In genomic region chr2:154211121-154211520, GRCm38 (mm10) we compare ENCODE assay signal across 34 mouse cellular contexts. TPM values are rescaled to one million over a fixed set of nuclear protein-coding genes. Genes with fewer than 3 reads are reported as not detected.
A peak's percentile ranks its signal among the peaks of the same experiment; 100 is the strongest.
DNase-seq lines count a peak whose midpoint lies in the region; ATAC-seq lines count a peak whose summit lies in the region.
"Had no signal": no experiment of that assay in that cellular context is flagged by ENCODE, and none has a peak within 500 bp of the region (broad histone marks: within the 10 kb centered on the region; RNA-seq: fewer than 3 reads in every experiment).

No protein-coding gene starts in this region.

- no peaks in the 10 kb centered on the region for H3K9me3 ChIP-seq in hindbrain, embryonic 13.5 days
- H3K9me3 ChIP-seq in hindbrain, embryonic 10.5 days, result no peaks in the 10 kb centered on the region
- H3K9me3 ChIP-seq in neural tube, embryonic 14.5 days (ENCODE audit: control insufficient read depth, low read length), result no peaks in the 10 kb centered on the region
- H3K9me3 ChIP-seq in midbrain, embryonic 13.5 days, result no peaks in the 10 kb centered on the region
- no peaks in the 10 kb centered on the region for H3K9me3 ChIP-seq in neural tube, embryonic 15.5 days (replicated peaks)
- H3K9me3 ChIP-seq: embryonic facial prominence, embryonic 12.5 days; heart, embryonic 13.5 days; limb, embryonic 10.5 days; limb, embryonic 15.5 days; liver, embryonic 13.5 days; megakaryocyte, embryonic 14.5 days had no signal

- H3K4me3 ChIP-seq in hindbrain, embryonic 13.5 days, result no peak overlapping the region
- H3K4me3 ChIP-seq in hindbrain, embryonic 10.5 days, result no peak overlapping the region
- no peak overlapping the region for H3K4me3 ChIP-seq in neural tube, embryonic 14.5 days (ENCODE audit: low read depth, low read length)
- H3K4me3 ChIP-seq in midbrain, embryonic 13.5 days (replicated peaks), result no peak overlapping the region
- H3K4me3 ChIP-seq in neural tube, embryonic 15.5 days (replicated peaks), result no peak overlapping the region
- H3K4me3 ChIP-seq: embryonic facial prominence, embryonic 12.5 days; heart, embryonic 13.5 days; limb, embryonic 10.5 days; limb, embryonic 15.5 days; liver, embryonic 13.5 days; megakaryocyte, embryonic 14.5 days had no signal

- no peak overlapping the region for H3K27ac ChIP-seq in hindbrain, embryonic 13.5 days
- H3K27ac ChIP-seq in hindbrain, embryonic 10.5 days, result no peak overlapping the region
- no peak overlapping the region for H3K27ac ChIP-seq in neural tube, embryonic 14.5 days (ENCODE audit: low read depth, low read length)
- no peak overlapping the region for H3K27ac ChIP-seq in midbrain, embryonic 13.5 days
- no peak overlapping the region for H3K27ac ChIP-seq in neural tube, embryonic 15.5 days (replicated peaks)
- H3K27ac ChIP-seq: embryonic facial prominence, embryonic 12.5 days; heart, embryonic 13.5 days; limb, embryonic 10.5 days; limb, embryonic 15.5 days; liver, embryonic 13.5 days had no signal

- H3K9ac ChIP-seq in hindbrain, embryonic 13.5 days, result no peak overlapping the region
- H3K9ac ChIP-seq in neural tube, embryonic 14.5 days (replicated peaks; ENCODE audit: low read depth, low read length), result no peak overlapping the region
- H3K9ac ChIP-seq in midbrain, embryonic 13.5 days (replicated peaks), result no peak overlapping the region
- no peak overlapping the region for H3K9ac ChIP-seq in neural tube, embryonic 15.5 days (replicated peaks)
- H3K9ac ChIP-seq: embryonic facial prominence, embryonic 12.5 days; limb, embryonic 15.5 days; liver, embryonic 13.5 days had no signal

- no peaks in the 10 kb centered on the region for H3K36me3 ChIP-seq in hindbrain, embryonic 13.5 days
- H3K36me3 ChIP-seq in hindbrain, embryonic 10.5 days, result no peaks in the 10 kb centered on the region
- H3K36me3 ChIP-seq in neural tube, embryonic 14.5 days (ENCODE audit: control insufficient read depth, insufficient read depth, low read length), result no peaks in the 10 kb centered on the region
- H3K36me3 ChIP-seq in midbrain, embryonic 13.5 days, result no peaks in the 10 kb centered on the region
- H3K36me3 ChIP-seq in neural tube, embryonic 15.5 days, result no peaks in the 10 kb centered on the region
- H3K36me3 ChIP-seq: embryonic facial prominence, embryonic 12.5 days; heart, embryonic 13.5 days; limb, embryonic 10.5 days; limb, embryonic 15.5 days; liver, embryonic 13.5 days had no signal

- H3K4me1 ChIP-seq in hindbrain, embryonic 13.5 days (replicated peaks), result no peaks in the 10 kb centered on the region
- 0 out of 2 replicates have a peak, but pooled peaks cover 4% of the 10 kb centered on the region for H3K4me1 ChIP-seq in hindbrain, embryonic 10.5 days (replicated peaks)
- H3K4me1 ChIP-seq in neural tube, embryonic 14.5 days (ENCODE audit: control insufficient read depth, insufficient read depth, low read length), result no peaks in the 10 kb centered on the region
- H3K4me1 ChIP-seq in midbrain, embryonic 13.5 days (replicated peaks), result peaks cover 9% of the 10 kb centered on the region; the same call in 1 of the 2 replicates
- peaks cover 5% of the 10 kb centered on the region; the same call in 1 of the 2 replicates for H3K4me1 ChIP-seq in neural tube, embryonic 15.5 days
- H3K4me1 ChIP-seq: embryonic facial prominence, embryonic 12.5 days; limb, embryonic 15.5 days; liver, embryonic 13.5 days; megakaryocyte, embryonic 14.5 days had no signal

- peak; percentile 49; the same call in 1 of the 2 replicates for ATAC-seq in hindbrain, embryonic 13.5 days (ENCODE audit: low FRiP score)
- 0 out of 2 replicates have a peak, but pooled peaks have one; percentile 28 for ATAC-seq in neural tube, embryonic 14.5 days (ENCODE audit: low read depth)
- ATAC-seq in midbrain, embryonic 13.5 days, result peak; percentile 73
- ATAC-seq in neural tube, embryonic 15.5 days (ENCODE audit: low FRiP score), result peak; percentile 47; the same call in 1 of the 2 replicates
- ATAC-seq: inflammation-experienced regulatory T-cells, adult 6 months; lung, postnatal 0 days had no signal

- WGBS in hindbrain, embryonic 13.5 days, result 54% methylated on average over 1 of the region's 1 CpGs
- WGBS in hindbrain, embryonic 10.5 days, result 43% methylated on average over 1 of the region's 1 CpGs
- WGBS in neural tube, embryonic 14.5 days, result 36% methylated on average over 1 of the region's 1 CpGs
- 17% methylated on average over 1 of the region's 1 CpGs for WGBS in midbrain, embryonic 13.5 days
- 35% methylated on average over 1 of the region's 1 CpGs for WGBS in neural tube, embryonic 15.5 days

- H3K4me2 ChIP-seq in hindbrain, embryonic 13.5 days, result no peak overlapping the region
- H3K4me2 ChIP-seq in neural tube, embryonic 14.5 days (ENCODE audit: low read depth, low read length), result no peak overlapping the region
- H3K4me2 ChIP-seq in midbrain, embryonic 13.5 days (replicated peaks), result no peak overlapping the region
- no peak overlapping the region for H3K4me2 ChIP-seq in neural tube, embryonic 15.5 days
- H3K4me2 ChIP-seq: embryonic facial prominence, embryonic 12.5 days; heart, embryonic 13.5 days; limb, embryonic 15.5 days; liver, embryonic 13.5 days had no signal

- no peaks in the 10 kb centered on the region for H3K27me3 ChIP-seq in hindbrain, embryonic 13.5 days
- H3K27me3 ChIP-seq in hindbrain, embryonic 10.5 days (ENCODE audit: insufficient read depth, poor library complexity, severe bottlenecking), result no peaks in the 10 kb centered on the region
- H3K27me3 ChIP-seq in neural tube, embryonic 14.5 days (ENCODE audit: control insufficient read depth, insufficient read depth, low read length), result no peaks in the 10 kb centered on the region
- no peaks in the 10 kb centered on the region for H3K27me3 ChIP-seq in midbrain, embryonic 13.5 days
- no peaks in the 10 kb centered on the region for H3K27me3 ChIP-seq in neural tube, embryonic 15.5 days (replicated peaks)
- H3K27me3 ChIP-seq: embryonic facial prominence, embryonic 12.5 days; limb, embryonic 15.5 days; liver, embryonic 13.5 days had no signal

- no peak for DNase-seq in hindbrain, embryonic 10.5 days (ENCODE audit: low spot score)
- no peak for DNase-seq in neural tube, embryonic 10.5 days (ENCODE audit: extremely low spot score, low spot score)
- no peak for DNase-seq in gastrocnemius, postnatal 25 days
- DNase-seq in spleen, adult 18-20 months, result no peak
- DNase-seq: adrenal gland, postnatal 25 days; cerebellum, adult 11 months; cerebellum, adult 9-10 months; cerebellum, postnatal 36 days; heart, postnatal 10 days; kidney, adult 11 months; kidney, postnatal 14 days; liver, embryonic 13.5 days; lung, adult 18-20 months; lung, postnatal 4 days had no signal

RNA-seq across cellular contexts. Expression of gene Bpifb5, which starts 12.4 kb away (rescaled TPM):
- 0.26 and 0.39 TPM in 2 replicates for polyA plus RNA-seq in hindbrain, embryonic 13.5 days (2015; fragmentation: Nextera tagmentation; extraction: Ambion mirVana)
- 0.30 and 0.41 TPM in 2 replicates for polyA plus RNA-seq in hindbrain, embryonic 10.5 days (2016; fragmentation: Nextera tagmentation; extraction: Ambion mirVana)
- polyA plus RNA-seq in neural tube, embryonic 14.5 days (2014; fragmentation: Nextera tagmentation; extraction: Ambion mirVana), result 0.24 TPM in 1 of 2 replicates, not detected in the other
- 0.12 TPM in 1 of 2 replicates, not detected in the other for polyA plus RNA-seq in midbrain, embryonic 13.5 days (2015; fragmentation: Nextera tagmentation; extraction: Ambion mirVana)
- 0.27 and 0.32 TPM in 2 replicates for polyA plus RNA-seq in neural tube, embryonic 15.5 days (2015; fragmentation: Nextera tagmentation; extraction: Ambion mirVana)
- total RNA-seq in gastrocnemius, postnatal 25 days (2021), result not detected
- total RNA-seq: adrenal gland, adult 18-20 months; adrenal gland, postnatal 25 days; gastrocnemius, adult 8-10 months; heart, adult 8-10 months; heart, postnatal 10 days; layer of hippocampus, adult 18-20 months; layer of hippocampus, postnatal 14 days; monocyte, adult 5-6 weeks had no signal
- polyA plus RNA-seq: inflammation-experienced regulatory T-cells, adult 6 months; liver, embryonic 13.5 days had no signal

RNA-seq across cellular contexts. Expression of gene Bpifb1, which starts 20.5 kb away (rescaled TPM):
- 0.27 TPM in 1 of 2 replicates, not detected in the other for polyA plus RNA-seq in hindbrain, embryonic 13.5 days (2015; fragmentation: Nextera tagmentation; extraction: Ambion mirVana)
- not detected in 2 replicates for polyA plus RNA-seq in hindbrain, embryonic 10.5 days (2016; fragmentation: Nextera tagmentation; extraction: Ambion mirVana)
- not detected in 2 replicates for polyA plus RNA-seq in neural tube, embryonic 14.5 days (2014; fragmentation: Nextera tagmentation; extraction: Ambion mirVana)
- 0.27 and 0.28 TPM in 2 replicates for polyA plus RNA-seq in midbrain, embryonic 13.5 days (2015; fragmentation: Nextera tagmentation; extraction: Ambion mirVana)
- polyA plus RNA-seq in neural tube, embryonic 15.5 days (2015; fragmentation: Nextera tagmentation; extraction: Ambion mirVana), result 0.24 TPM in 1 of 2 replicates, not detected in the other
- total RNA-seq in gastrocnemius, postnatal 25 days (2021), result not detected
- total RNA-seq: adrenal gland, adult 18-20 months; adrenal gland, postnatal 25 days; gastrocnemius, adult 8-10 months; hematopoietic stem cell, adult 5-6 weeks; monocyte, adult 5-6 weeks had no signal
- polyA plus RNA-seq: embryonic facial prominence, embryonic 12.5 days; gonadal fat pad, adult 2 months; inflammation-experienced regulatory T-cells, adult 6 months; kidney, embryonic 14.5 days; limb, embryonic 10.5 days had no signal

RNA-seq across cellular contexts. Expression of gene Bpifb9a, which starts 46.5 kb away (rescaled TPM):
- polyA plus RNA-seq in hindbrain, embryonic 13.5 days (2015; fragmentation: Nextera tagmentation; extraction: Ambion mirVana), result not detected in 2 replicates
- not detected in 2 replicates for polyA plus RNA-seq in hindbrain, embryonic 10.5 days (2016; fragmentation: Nextera tagmentation; extraction: Ambion mirVana)
- polyA plus RNA-seq in neural tube, embryonic 14.5 days (2014; fragmentation: Nextera tagmentation; extraction: Ambion mirVana), result not detected in 2 replicates
- polyA plus RNA-seq in midbrain, embryonic 13.5 days (2015; fragmentation: Nextera tagmentation; extraction: Ambion mirVana), result not detected in 2 replicates
- not detected in 2 replicates for polyA plus RNA-seq in neural tube, embryonic 15.5 days (2015; fragmentation: Nextera tagmentation; extraction: Ambion mirVana)
- not detected for total RNA-seq in gastrocnemius, postnatal 25 days (2021)
- total RNA-seq: adrenal gland, adult 18-20 months; adrenal gland, postnatal 25 days; heart, adult 8-10 months; heart, postnatal 10 days; hematopoietic stem cell, adult 5-6 weeks; layer of hippocampus, adult 18-20 months; layer of hippocampus, postnatal 14 days; monocyte, adult 5-6 weeks had no signal
- polyA plus RNA-seq: embryonic facial prominence, embryonic 12.5 days; gonadal fat pad, adult 2 months; heart, embryonic 13.5 days; inflammation-experienced regulatory T-cells, adult 6 months; kidney, embryonic 14.5 days; limb, embryonic 10.5 days; limb, embryonic 15.5 days; liver, embryonic 13.5 days; lung, postnatal 0 days had no signal

RNA-seq across cellular contexts. Expression of gene Bpifa5, which starts 48.7 kb away (rescaled TPM):
- polyA plus RNA-seq in hindbrain, embryonic 13.5 days (2015; fragmentation: Nextera tagmentation; extraction: Ambion mirVana), result not detected in 2 replicates
- not detected in 2 replicates for polyA plus RNA-seq in hindbrain, embryonic 10.5 days (2016; fragmentation: Nextera tagmentation; extraction: Ambion mirVana)
- not detected in 2 replicates for polyA plus RNA-seq in neural tube, embryonic 14.5 days (2014; fragmentation: Nextera tagmentation; extraction: Ambion mirVana)
- polyA plus RNA-seq in midbrain, embryonic 13.5 days (2015; fragmentation: Nextera tagmentation; extraction: Ambion mirVana), result not detected in 2 replicates
- polyA plus RNA-seq in neural tube, embryonic 15.5 days (2015; fragmentation: Nextera tagmentation; extraction: Ambion mirVana), result not detected in 2 replicates
- total RNA-seq in gastrocnemius, postnatal 25 days (2021), result not detected
- total RNA-seq: adrenal gland, adult 18-20 months; adrenal gland, postnatal 25 days; gastrocnemius, adult 8-10 months; heart, adult 8-10 months; heart, postnatal 10 days; hematopoietic stem cell, adult 5-6 weeks; layer of hippocampus, adult 18-20 months; layer of hippocampus, postnatal 14 days; monocyte, adult 5-6 weeks had no signal
- polyA plus RNA-seq: embryonic facial prominence, embryonic 12.5 days; gonadal fat pad, adult 2 months; heart, embryonic 13.5 days; inflammation-experienced regulatory T-cells, adult 6 months; kidney, embryonic 14.5 days; limb, embryonic 10.5 days; limb, embryonic 15.5 days; lung, postnatal 0 days had no signal
